Mouse (Mus musculus) midbrain, embryonic 13.5 days (tissue): ENCODE data around the gene Mfap5. TPM values are rescaled to one million over a fixed set of nuclear protein-coding genes. Genes with fewer than 3 reads are reported as not detected.

Source experiments
- ATAC-seq: fragments of 200-750 bp; cut with Nextera tagmentation; 2 replicates; pipeline ENCODE4 v1.8.0; 2017; ENCODE audit warnings: mild to moderate bottlenecking, moderate TSS enrichment, moderate library complexity
- H3K27ac ChIP-seq: fragments of 300-500 bp; sonication (generic); 2 replicates; pipeline ENCODE4 v1.5.1; 2015; ENCODE audit warnings: inconsistent platforms, mild to moderate bottlenecking, moderate library complexity
- H3K27me3 ChIP-seq: fragments of 300-500 bp; sonication (generic); 2 replicates; pipeline ENCODE4 v1.6.1; 2015; ENCODE audit warnings: mild to moderate bottlenecking, inconsistent platforms
- H3K36me3 ChIP-seq: fragments of 300-500 bp; sonication (generic); 2 replicates; pipeline ENCODE4 v1.6.1; 2015; ENCODE audit warnings: mild to moderate bottlenecking, inconsistent platforms
- H3K4me1 ChIP-seq: fragments of 300-500 bp; sonication (generic); replicated peaks from 2 replicates; pipeline ENCODE4 v1.6.1; 2015; ENCODE audit warnings: inconsistent platforms
- H3K4me2 ChIP-seq: fragments of 300-500 bp; sonication (generic); replicated peaks from 2 replicates; pipeline ENCODE4 v1.6.1; 2015; ENCODE audit warnings: moderate library complexity, mild to moderate bottlenecking, inconsistent platforms
- H3K4me3 ChIP-seq: fragments of 300-500 bp; sonication (generic); replicated peaks from 2 replicates; pipeline ENCODE4 v1.5.1; 2015; ENCODE audit warnings: mild to moderate bottlenecking, inconsistent platforms
- H3K9ac ChIP-seq: fragments of 300-500 bp; sonication (generic); replicated peaks from 2 replicates; pipeline ENCODE4 v1.6.1; 2015; ENCODE audit warnings: mild to moderate bottlenecking, inconsistent platforms
- H3K9me3 ChIP-seq: fragments of 300-500 bp; sonication (generic); 2 replicates; pipeline ENCODE4 v1.6.1; 2016; ENCODE audit warnings: mild to moderate bottlenecking, inconsistent platforms
- WGBS: fragments of 180-500 bp; shearing (Covaris S2); methylation state at CpG from one replicate; pipeline ENCODE4 v1.1.7; 2015; 5-methylcytosine and 5-hydroxymethylcytosine counted together
- polyA plus RNA-seq: library from polyadenylated mRNA; unstranded; fragments of >200 nt; fragmentation: Nextera tagmentation; extraction: Ambion mirVana; gene quantifications from 2 replicates; pipeline ENCODE4 v1.2.1, GENCODE M21; 2015

The Mfap5 gene
- polyA plus RNA-seq, 1 experiment from 2014 or later, result 1.8 TPM

DNA sequence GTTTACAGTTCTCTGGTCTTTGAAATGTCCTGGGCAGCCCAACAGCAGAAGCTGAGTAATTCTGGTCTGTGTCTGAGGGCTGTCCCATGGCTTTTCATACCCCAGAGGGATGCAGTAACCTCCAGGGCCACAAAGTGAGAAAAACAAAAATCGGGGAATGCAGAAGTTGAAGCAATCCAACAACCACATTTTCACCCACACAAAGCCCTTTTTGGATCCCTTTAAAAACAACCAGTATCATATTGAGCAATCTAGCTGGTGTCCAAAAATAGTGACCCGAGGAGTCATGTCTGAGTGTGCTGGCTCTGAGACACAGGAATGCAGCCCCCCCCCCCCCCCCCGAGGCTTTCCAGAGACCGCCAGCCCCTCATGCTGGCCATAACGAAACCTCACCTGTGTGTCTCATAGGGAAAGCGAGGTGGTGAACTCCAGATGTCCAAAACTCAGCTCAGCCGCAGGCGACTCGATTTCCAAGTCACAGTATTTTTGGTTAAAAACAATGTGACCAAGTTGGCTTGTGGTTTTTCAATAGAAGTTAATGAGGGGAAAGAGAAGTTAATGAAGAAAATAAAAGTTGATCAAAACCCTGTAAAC is 39.7 kb downstream of the Mfap5 start:
- no peaks in the 10 kb centered on the region for H3K27me3 ChIP-seq
- no peak overlapping the region for H3K9ac ChIP-seq
- 85% methylated on average over 9 of the region's 9 CpGs for WGBS
- no peak for ATAC-seq
- H3K4me1 ChIP-seq, result no peaks in the 10 kb centered on the region
- H3K4me2 ChIP-seq, result no peak overlapping the region
- H3K9me3 ChIP-seq, result no peaks in the 10 kb centered on the region
- H3K4me3 ChIP-seq, result no peak overlapping the region
- H3K27ac ChIP-seq, result no peak overlapping the region
- no peaks in the 10 kb centered on the region for H3K36me3 ChIP-seq

DNA sequence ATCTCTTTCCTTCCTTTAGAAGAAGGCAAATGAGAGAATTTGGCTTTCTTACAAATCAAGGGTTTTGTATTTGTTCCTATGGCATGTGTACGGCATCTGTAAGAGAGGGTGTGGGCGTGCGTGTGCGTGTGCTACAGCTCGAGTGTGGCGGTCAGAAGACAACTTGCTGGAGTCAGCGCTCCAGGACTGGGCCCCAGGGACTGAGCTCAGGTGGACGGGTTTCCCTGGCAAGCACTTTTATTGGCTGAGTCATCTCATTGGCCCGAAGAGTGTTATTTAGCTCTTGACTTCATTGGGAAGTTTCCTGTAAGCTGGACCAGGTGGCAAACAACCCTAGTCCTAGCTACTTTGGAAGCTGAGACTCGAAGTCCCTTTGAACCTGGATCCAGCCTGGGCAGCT is 40.3 kb downstream of the Mfap5 start:
- ATAC-seq, result no peak
- H3K4me1 ChIP-seq, result no peaks in the 10 kb centered on the region
- no peaks in the 10 kb centered on the region for H3K27me3 ChIP-seq
- no peak overlapping the region for H3K4me3 ChIP-seq
- H3K4me2 ChIP-seq, result no peak overlapping the region
- H3K9me3 ChIP-seq, result no peaks in the 10 kb centered on the region
- no peak overlapping the region for H3K9ac ChIP-seq
- WGBS, result 87% methylated on average over 10 of the region's 10 CpGs
- H3K27ac ChIP-seq, result no peak overlapping the region
- H3K36me3 ChIP-seq, result no peaks in the 10 kb centered on the region

DNA sequence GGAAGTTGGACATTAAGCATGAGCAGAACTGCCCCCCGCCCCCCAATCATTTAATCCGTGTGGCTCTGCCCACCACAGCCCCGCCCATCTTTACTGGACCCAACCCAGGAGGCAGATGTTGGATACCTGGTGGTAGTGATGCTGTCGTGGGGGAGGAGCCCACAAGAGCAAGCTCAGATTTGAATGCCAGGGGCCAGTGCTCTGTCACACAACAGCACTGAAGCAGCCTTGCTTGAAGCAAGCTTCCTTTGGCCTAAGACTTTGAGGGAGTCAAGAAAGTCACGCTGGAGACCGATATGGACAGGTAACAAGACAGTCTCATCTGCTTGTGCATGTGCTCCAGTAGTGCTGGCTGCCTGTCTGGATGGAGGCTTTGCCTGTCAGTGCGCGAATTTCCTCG is 48.0 kb downstream of the Mfap5 start, which contains the start of gene Aicda:
Gene Aicda (plus strand): TSS at position 196 of the 400 bp plus-strand sequence.
- Histone ChIP-seq H3K4me2 (no peak within 1 kb of the TSS), H3K4me3 (no peak within 1 kb of the TSS), H3K9ac (no peak within 1 kb of the TSS), H3K36me3 (no peaks in the 10 kb centered on the region), H3K4me1 (no peaks in the 10 kb centered on the region), H3K27ac (no peak within 1 kb of the TSS), H3K9me3 (no peaks in the 10 kb centered on the region), H3K27me3 (0 out of 2 replicates have a peak, but pooled peaks cover 7% of the 10 kb centered on the region)
- ATAC-seq, result no peak
- 62% methylated on average over 9 of the region's 9 CpGs for whole genome bisulfite sequencing

DNA sequence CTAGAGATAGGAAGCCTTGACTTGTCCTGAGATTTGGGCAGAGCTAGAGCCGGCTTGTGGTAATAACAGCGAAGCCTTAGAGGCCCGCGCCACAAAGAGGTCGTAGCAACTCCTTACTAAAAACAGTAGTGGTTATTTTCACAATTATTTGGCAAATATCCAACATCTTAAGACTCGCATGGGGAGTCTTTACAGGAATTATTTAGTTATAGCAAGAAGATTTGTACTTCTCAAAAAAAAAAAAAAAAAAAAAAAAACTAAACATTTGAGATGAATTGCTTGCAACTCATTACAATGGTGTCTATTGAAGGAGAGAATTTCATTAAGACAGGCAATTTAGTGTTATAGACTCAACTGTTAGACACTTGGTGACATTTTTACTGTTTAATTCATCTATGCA is 48.5 kb downstream of the Mfap5 start:
- 0 out of 2 replicates have a peak, but pooled peaks cover 7% of the 10 kb centered on the region for H3K27me3 ChIP-seq
- no peaks in the 10 kb centered on the region for H3K36me3 ChIP-seq
- no peaks in the 10 kb centered on the region for H3K4me1 ChIP-seq
- no peak overlapping the region for H3K9ac ChIP-seq
- H3K4me2 ChIP-seq, result no peak overlapping the region
- ATAC-seq, result no peak
- no peak overlapping the region for H3K27ac ChIP-seq
- no peaks in the 10 kb centered on the region for H3K9me3 ChIP-seq
- no peak overlapping the region for H3K4me3 ChIP-seq
- 88% methylated on average over 6 of the region's 6 CpGs for WGBS

DNA sequence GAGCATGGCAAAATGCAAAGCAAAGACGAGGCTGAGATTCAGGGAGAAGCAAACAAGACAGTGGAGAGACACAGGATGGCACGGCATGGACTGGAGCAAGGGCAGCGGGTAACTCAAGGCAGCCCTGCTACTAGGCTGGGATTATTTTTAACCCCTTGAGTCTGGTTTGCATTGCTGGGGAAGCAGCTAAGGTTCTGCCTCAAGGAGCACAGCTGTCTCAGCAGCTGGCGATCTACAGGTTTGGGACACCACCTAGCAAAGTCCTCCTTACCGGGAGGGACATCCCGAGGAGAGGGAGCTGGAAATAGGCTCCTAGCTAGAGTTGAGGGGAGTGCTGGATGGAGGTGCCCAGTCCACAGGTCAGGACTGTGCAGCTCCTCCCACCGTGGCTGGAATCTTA is 49.6 kb downstream of the Mfap5 start:
- Histone ChIP-seq H3K4me3 (no peak overlapping the region), H3K4me1 (0 out of 2 replicates have a peak, but pooled peaks cover 3% of the 10 kb centered on the region), H3K36me3 (no peaks in the 10 kb centered on the region), H3K4me2 (no peak overlapping the region), H3K27me3 (0 out of 2 replicates have a peak, but pooled peaks cover 7% of the 10 kb centered on the region), H3K27ac (no peak overlapping the region), H3K9ac (no peak overlapping the region), H3K9me3 (no peaks in the 10 kb centered on the region)
- ATAC-seq, result no peak
- 41% methylated on average over 7 of the region's 7 CpGs for WGBS

DNA sequence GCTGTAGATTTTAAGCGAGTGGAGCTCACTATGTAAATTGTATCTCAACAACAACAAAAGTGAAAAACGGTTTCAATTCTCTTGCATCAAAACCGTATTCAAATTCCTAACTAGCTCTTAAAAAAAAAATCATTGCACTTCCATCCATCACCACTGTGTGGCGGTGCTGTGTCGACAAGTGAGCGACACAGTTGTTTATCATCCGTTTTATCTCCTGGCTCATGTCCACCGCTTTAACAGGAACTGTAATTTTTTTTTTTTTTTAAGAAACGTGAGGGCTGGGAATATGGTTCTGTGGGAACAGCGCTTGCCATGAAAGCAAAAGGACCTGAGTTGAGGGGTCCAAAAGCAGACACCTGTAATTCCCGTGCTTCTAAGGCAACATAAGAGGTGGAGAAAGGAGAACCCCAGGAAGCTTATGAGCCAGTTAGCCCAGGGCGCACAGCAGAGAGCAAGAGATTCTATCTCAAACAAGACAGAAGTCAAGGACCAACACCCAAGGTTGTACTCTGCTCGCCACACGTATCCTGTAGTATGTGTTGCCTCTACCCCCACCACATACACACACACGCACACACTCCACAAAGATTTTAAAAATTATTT is 51.4 kb downstream of the Mfap5 start:
- ATAC-seq, result 0 out of 2 replicates have a peak, but pooled peaks have one; percentile 18
- no peak overlapping the region for H3K9ac ChIP-seq
- H3K4me1 ChIP-seq, result peaks cover 5% of the 10 kb centered on the region; the same call in 1 of the 2 replicates
- H3K9me3 ChIP-seq, result no peaks in the 10 kb centered on the region
- H3K4me3 ChIP-seq, result peak overlapping the region; percentile 20
- no peaks in the 10 kb centered on the region for H3K36me3 ChIP-seq
- no peak overlapping the region for H3K27ac ChIP-seq
- peaks cover 15% of the 10 kb centered on the region for H3K27me3 ChIP-seq
- WGBS, result 26% methylated on average over 15 of the region's 15 CpGs
- peak overlapping the region; percentile 36 for H3K4me2 ChIP-seq

DNA sequence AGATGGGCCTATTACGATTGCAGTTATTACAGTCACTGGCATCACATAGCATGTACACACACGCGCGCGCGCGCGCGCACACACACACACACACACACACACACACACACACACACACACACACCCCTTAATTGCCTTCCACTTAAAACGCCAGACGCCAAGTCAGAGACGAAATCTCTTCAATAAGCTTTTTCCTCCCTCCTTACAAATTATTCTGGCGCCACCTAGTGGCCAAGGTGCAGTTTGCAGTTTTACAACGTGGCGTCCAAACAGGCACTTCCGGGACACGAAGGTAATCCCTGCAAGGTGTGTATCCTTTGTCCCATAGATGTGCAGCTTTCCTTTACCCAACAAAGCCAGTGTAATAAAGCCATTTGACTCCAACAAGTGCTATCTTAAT is 54.8 kb downstream of the Mfap5 start:
- H3K9ac ChIP-seq, result no peak overlapping the region
- H3K4me1 ChIP-seq, result peaks cover 11% of the 10 kb centered on the region; the same call in 1 of the 2 replicates
- 0 out of 2 replicates have a peak overlapping the region, but pooled peaks have one; percentile 4 for H3K4me3 ChIP-seq
- no peaks in the 10 kb centered on the region for H3K36me3 ChIP-seq
- WGBS, result 17% methylated on average over 17 of the region's 17 CpGs
- ATAC-seq, result peak; percentile 32; the same call in 1 of the 2 replicates
- H3K27me3 ChIP-seq, result peaks cover 17% of the 10 kb centered on the region
- H3K27ac ChIP-seq, result no peak overlapping the region
- peak overlapping the region; percentile 37 for H3K4me2 ChIP-seq
- no peaks in the 10 kb centered on the region for H3K9me3 ChIP-seq

DNA sequence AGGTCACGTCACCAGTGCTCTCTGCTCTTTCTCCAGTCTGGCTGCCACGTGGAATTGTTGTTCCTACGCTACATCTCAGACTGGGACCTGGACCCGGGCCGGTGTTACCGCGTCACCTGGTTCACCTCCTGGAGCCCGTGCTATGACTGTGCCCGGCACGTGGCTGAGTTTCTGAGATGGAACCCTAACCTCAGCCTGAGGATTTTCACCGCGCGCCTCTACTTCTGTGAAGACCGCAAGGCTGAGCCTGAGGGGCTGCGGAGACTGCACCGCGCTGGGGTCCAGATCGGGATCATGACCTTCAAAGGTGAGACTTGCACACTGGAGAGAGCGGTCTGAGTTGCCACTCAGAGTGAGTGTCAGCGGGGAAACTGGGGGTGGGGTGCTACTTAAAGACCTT is 55.4 kb downstream of the Mfap5 start:
- no peaks in the 10 kb centered on the region for H3K36me3 ChIP-seq
- H3K9me3 ChIP-seq, result no peaks in the 10 kb centered on the region
- 85% methylated on average over 20 of the region's 20 CpGs for WGBS
- peak; percentile 51 for ATAC-seq
- peaks cover 13% of the 10 kb centered on the region for H3K27me3 ChIP-seq
- no peak overlapping the region for H3K4me3 ChIP-seq
- H3K4me2 ChIP-seq, result no peak overlapping the region
- peaks cover 11% of the 10 kb centered on the region; the same call in 1 of the 2 replicates for H3K4me1 ChIP-seq
- no peak overlapping the region for H3K9ac ChIP-seq
- no peak overlapping the region for H3K27ac ChIP-seq

DNA sequence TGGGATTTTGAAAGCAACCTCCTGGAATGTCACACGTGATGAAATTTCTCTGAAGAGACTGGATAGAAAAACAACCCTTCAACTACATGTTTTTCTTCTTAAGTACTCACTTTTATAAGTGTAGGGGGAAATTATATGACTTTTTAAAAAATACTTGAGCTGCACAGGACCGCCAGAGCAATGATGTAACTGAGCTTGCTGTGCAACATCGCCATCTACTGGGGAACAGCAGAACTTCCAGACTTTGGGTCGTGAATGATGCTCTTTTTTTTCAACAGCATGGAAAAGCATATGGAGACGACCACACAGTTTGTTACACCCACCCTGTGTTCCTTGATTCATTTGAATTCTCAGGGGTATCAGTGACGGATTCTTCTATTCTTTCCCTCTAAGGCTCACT is 56.8 kb downstream of the Mfap5 start:
- H3K9ac ChIP-seq, result no peak overlapping the region
- H3K36me3 ChIP-seq, result no peaks in the 10 kb centered on the region
- H3K9me3 ChIP-seq, result no peaks in the 10 kb centered on the region
- peaks cover 11% of the 10 kb centered on the region; the same call in 1 of the 2 replicates for H3K4me1 ChIP-seq
- peaks cover 13% of the 10 kb centered on the region for H3K27me3 ChIP-seq
- H3K27ac ChIP-seq, result no peak overlapping the region
- peak; percentile 32; the same call in 1 of the 2 replicates for ATAC-seq
- H3K4me2 ChIP-seq, result peak overlapping the region; percentile 42
- H3K4me3 ChIP-seq, result no peak overlapping the region; the same call in 1 of the 2 replicates
- WGBS, result 4% methylated on average over 6 of the region's 6 CpGs

DNA sequence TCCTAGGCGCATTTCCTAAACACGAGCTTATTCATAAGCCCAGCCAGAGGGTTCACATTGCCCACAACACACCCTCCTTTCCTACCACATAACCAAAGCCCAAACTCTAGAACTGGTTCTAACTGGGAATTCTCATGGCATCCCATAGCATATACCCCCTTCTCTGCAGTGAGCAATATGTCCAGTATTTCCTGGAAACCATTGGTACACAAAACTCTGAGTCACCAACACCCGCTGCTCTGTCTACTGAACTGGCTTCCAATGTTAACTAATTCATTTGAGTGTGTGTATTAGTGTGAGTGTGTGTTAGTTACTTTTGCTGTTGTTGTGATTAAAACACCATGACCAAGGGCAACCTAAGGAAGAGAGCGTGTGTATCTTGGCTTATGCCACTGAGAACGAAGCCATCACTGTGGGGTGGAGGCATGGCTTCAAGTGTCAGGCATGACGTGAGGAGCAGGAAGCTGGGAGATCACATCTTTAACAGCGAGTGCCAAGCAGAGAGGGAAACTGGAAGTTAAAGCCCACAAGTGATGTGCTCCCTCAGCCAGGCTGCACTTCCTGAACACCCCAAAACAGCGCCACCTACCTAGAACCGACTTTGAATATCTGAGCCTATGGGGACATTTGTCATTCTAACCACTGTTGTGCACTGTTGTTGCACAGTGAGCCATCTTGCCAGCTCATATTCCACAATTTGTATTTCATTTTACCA is 59.6 kb downstream of the Mfap5 start:
- Histone ChIP-seq H3K27me3 (peaks cover 13% of the 10 kb centered on the region), H3K4me1 (peaks cover 8% of the 10 kb centered on the region; the same call in 1 of the 2 replicates), H3K9ac (no peak overlapping the region), H3K27ac (no peak overlapping the region), H3K4me3 (no peak overlapping the region), H3K36me3 (no peaks in the 10 kb centered on the region), H3K4me2 (no peak overlapping the region), H3K9me3 (no peaks in the 10 kb centered on the region)
- ATAC-seq, result no peak
- WGBS, result 94% methylated on average over 9 of the region's 9 CpGs

DNA sequence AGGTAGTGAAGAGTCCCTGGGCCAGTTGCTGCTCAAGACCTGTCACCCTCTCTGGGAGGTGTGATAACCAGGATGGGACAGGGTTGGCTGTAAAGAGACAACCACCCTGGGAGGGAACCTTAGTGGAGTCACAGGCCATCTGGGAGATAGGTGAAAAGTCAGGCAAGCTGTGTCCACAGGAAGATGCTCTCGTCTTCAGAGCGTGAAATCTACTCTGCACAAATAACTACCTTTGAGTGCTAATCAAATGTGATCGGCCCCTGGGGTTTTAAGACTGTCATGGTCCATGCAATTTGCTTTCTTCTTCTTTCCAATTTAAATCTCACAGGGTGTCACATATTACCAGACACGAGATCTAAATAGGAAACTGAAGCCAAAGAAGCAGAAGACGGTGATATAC is 63.5 kb downstream of the Mfap5 start:
- no peak overlapping the region for H3K27ac ChIP-seq
- H3K4me2 ChIP-seq, result no peak overlapping the region
- no peak for ATAC-seq
- no peaks in the 10 kb centered on the region for H3K9me3 ChIP-seq
- no peak overlapping the region for H3K4me3 ChIP-seq
- H3K27me3 ChIP-seq, result 0 out of 2 replicates have a peak, but pooled peaks cover 5% of the 10 kb centered on the region
- H3K4me1 ChIP-seq, result no peaks in the 10 kb centered on the region
- H3K9ac ChIP-seq, result no peak overlapping the region
- 55% methylated on average over 5 of the region's 5 CpGs for WGBS
- H3K36me3 ChIP-seq, result no peaks in the 10 kb centered on the region

DNA sequence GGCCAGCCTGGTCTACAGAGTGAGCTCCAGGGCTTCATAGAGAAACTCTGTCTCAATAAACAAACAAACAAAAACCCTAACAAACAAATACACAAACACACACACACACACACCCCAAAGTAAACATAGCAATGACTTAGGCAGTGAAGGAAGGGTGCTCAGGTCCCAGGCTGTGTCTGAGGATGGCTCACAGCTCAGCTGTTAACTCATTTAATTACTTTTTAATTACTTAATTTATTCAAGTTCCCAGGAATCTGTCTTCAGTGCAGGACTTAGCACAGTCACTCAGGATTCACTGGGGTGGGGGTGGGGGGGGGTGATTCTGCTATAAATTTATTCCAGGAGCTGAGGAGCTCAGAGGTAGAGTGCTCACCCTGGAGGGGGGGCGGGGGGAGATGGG is 64.1 kb downstream of the Mfap5 start:
- Histone ChIP-seq H3K4me1 (no peaks in the 10 kb centered on the region), H3K9me3 (no peaks in the 10 kb centered on the region), H3K4me3 (no peak overlapping the region), H3K27me3 (0 out of 2 replicates have a peak, but pooled peaks cover 5% of the 10 kb centered on the region), H3K9ac (no peak overlapping the region), H3K27ac (no peak overlapping the region), H3K4me2 (no peak overlapping the region), H3K36me3 (no peaks in the 10 kb centered on the region)
- WGBS, result 86% methylated on average over 1 of the region's 1 CpGs
- peak; percentile 27; the same call in 1 of the 2 replicates for ATAC-seq
